Mouse (Mus musculus): ENCODE measurements at regions not wholly inside any gene's neighbourhood (a gene's known extent, or its start where the extent isn't known, plus 50 kb on each side); places are given as distances from the start of the nearest gene placed in this dataset.

DNA sequence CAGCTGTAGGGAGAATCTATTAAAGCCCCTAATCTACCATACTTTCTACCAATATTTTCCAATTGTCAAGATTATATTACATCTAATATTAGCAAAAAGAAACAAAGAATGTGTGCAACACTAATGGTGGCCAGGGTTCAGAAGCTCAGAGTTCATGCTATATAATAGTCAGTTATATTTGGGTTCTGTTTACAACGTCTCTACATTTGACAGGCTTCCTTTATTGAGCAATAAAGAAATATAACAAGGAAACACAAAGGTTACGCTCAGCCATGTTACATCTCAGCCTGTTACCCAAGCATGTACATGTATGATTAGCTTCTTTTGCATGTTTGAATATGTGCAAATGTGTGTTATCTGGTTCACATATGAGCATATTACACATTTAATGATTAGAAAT lies 247.7 kb upstream of the Speer4f2 start:
- Histone ChIP-seq H3K9ac (replicated peaks; ENCODE audit: low read length, poor library complexity, severe bottlenecking) (no peak overlapping the region), H3K27ac (ENCODE audit: low read depth, low read length) (no peak overlapping the region), H3K4me3 (ENCODE audit: low read depth, low read length) (no peak overlapping the region), H3K9me3 (ENCODE audit: low read length) (no peaks in the 10 kb centered on the region), H3K36me3 (ENCODE audit: insufficient read depth, low read length) (no peaks in the 10 kb centered on the region), H3K27me3 (ENCODE audit: insufficient read depth, low read length) (no peaks in the 10 kb centered on the region), H3K4me2 (ENCODE audit: low read depth, low read length, poor library complexity, severe bottlenecking) (no peak overlapping the region), H3K4me1 (ENCODE audit: insufficient read depth, low read length) (no peaks in the 10 kb centered on the region)
- no peak for TF ChIP-seq CTCF (IDR thresholded peaks at IDR 0.05)
- ATAC-seq (ENCODE audit: low FRiP score) (no peak), DNase-seq (ENCODE audit: low spot score) (no peak)
- 91% methylated on average over 2 of the region's 2 CpGs for WGBS

DNA sequence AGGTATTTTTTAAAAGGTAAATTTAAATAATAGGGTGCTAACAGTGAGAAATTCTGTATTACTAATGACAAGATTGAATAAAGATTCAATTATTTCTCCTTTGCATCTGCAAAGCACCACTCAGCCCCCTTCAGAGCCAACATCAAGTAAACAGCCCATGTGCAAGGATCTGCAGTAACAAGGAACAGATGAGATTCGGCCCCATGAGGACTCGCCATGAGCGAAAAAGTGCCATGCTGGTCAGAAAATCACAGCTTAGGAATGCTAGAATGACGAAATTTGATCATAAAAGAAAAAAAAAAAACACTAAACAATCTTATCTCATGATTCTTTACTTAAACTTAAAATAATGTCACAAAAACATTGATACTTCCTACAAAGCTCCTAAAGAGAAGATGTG lies 245.5 kb upstream of the Speer4f2 start:
- Histone ChIP-seq H3K27ac (ENCODE audit: low read depth, low read length) (no peak overlapping the region), H3K4me2 (ENCODE audit: low read depth, low read length, poor library complexity, severe bottlenecking) (no peak overlapping the region), H3K4me1 (ENCODE audit: insufficient read depth, low read length) (no peaks in the 10 kb centered on the region), H3K4me3 (ENCODE audit: low read depth, low read length) (no peak overlapping the region), H3K9ac (replicated peaks; ENCODE audit: low read length, poor library complexity, severe bottlenecking) (no peak overlapping the region), H3K9me3 (ENCODE audit: low read length) (no peaks in the 10 kb centered on the region), H3K36me3 (ENCODE audit: insufficient read depth, low read length) (no peaks in the 10 kb centered on the region), H3K27me3 (ENCODE audit: insufficient read depth, low read length) (no peaks in the 10 kb centered on the region)
- DNase-seq (ENCODE audit: low spot score) (no peak), ATAC-seq (ENCODE audit: low FRiP score) (no peak)
- TF ChIP-seq CTCF (IDR thresholded peaks at IDR 0.05): no peak
- 72% methylated on average over 4 of the region's 4 CpGs for WGBS

DNA sequence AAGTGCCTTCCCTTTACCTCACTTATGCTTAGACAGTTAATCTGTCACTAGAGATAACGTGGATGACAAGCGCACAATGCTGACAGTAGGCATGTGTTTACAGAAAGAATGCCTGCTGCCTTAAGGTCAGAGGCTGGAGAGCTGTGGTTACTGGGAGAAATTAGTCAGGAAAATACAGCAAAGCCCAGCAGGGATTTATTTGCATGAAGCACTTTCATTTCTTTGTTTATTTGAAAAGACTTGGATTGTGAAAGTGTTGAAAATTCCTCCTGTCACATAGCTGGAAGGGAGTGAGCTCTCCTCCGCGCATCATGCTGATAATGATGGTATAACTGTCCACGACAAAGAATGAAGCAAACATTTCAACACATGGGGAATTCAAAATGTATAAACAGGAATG lies 237.5 kb upstream of the Speer4f2 start:
- Histone ChIP-seq H3K9me3 (ENCODE audit: low read length) (no peaks in the 10 kb centered on the region), H3K27ac (ENCODE audit: low read depth, low read length) (no peak overlapping the region), H3K27me3 (ENCODE audit: insufficient read depth, low read length) (no peaks in the 10 kb centered on the region), H3K4me3 (ENCODE audit: low read depth, low read length) (no peak overlapping the region), H3K9ac (replicated peaks; ENCODE audit: low read length, poor library complexity, severe bottlenecking) (no peak overlapping the region), H3K4me1 (ENCODE audit: insufficient read depth, low read length) (no peaks in the 10 kb centered on the region), H3K4me2 (ENCODE audit: low read depth, low read length, poor library complexity, severe bottlenecking) (no peak overlapping the region), H3K36me3 (ENCODE audit: insufficient read depth, low read length) (no peaks in the 10 kb centered on the region)
- WGBS: 67% methylated on average over 5 of the region's 5 CpGs
- no peak for ATAC-seq (ENCODE audit: low FRiP score)
- no peak for DNase-seq (ENCODE audit: low spot score)
- TF ChIP-seq CTCF (IDR thresholded peaks at IDR 0.05): no peak

DNA sequence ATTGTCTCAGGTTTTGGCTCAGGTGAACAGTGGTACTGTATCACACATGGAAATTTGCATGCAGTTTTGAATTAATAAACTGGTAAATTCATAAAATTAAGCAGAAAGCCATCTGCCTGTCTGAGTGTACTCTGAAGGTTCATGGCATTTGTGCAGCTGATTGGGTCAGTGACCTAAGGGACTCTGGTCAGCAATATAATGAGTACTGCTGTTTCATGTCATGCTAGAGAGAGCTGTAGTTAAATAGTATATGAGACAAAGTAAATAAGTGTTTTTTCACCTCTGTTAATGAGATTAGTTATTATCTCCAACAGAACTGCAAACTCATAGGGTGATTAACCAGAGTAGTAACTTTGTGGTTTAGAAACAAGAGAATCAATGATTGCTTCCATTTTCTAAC lies 231.4 kb upstream of the Speer4f2 start:
- Histone ChIP-seq H3K27me3 (ENCODE audit: insufficient read depth, low read length) (no peaks in the 10 kb centered on the region), H3K9me3 (ENCODE audit: low read length) (no peaks in the 10 kb centered on the region), H3K27ac (ENCODE audit: low read depth, low read length) (no peak overlapping the region), H3K4me1 (ENCODE audit: insufficient read depth, low read length) (no peaks in the 10 kb centered on the region), H3K36me3 (ENCODE audit: insufficient read depth, low read length) (no peaks in the 10 kb centered on the region), H3K4me3 (ENCODE audit: low read depth, low read length) (no peak overlapping the region), H3K9ac (replicated peaks; ENCODE audit: low read length, poor library complexity, severe bottlenecking) (no peak overlapping the region), H3K4me2 (ENCODE audit: low read depth, low read length, poor library complexity, severe bottlenecking) (no peak overlapping the region)
- DNase-seq (ENCODE audit: low spot score) (no peak), ATAC-seq (ENCODE audit: low FRiP score) (no peak)
- TF ChIP-seq CTCF (IDR thresholded peaks at IDR 0.05): no peak

DNA sequence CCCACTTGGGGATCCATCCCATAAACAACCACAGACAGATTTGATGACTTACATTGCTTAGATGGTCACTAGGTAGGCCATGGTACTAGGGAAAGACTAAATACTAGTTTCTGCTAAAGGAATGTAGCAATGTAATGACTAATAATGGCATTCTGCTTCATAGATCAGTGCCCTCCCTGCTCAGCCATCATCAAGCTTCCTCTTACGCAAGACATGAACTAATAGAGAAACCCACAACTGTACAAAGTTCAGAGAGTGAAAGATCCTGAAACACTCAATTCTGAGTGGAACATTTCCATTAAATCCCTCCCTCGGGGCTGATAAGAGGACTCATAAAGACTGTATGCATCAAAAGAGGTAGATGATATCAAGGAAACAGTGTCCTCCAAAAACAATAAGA lies 198.4 kb upstream of the Speer4f2 start:
- Histone ChIP-seq H3K27ac (ENCODE audit: low read depth, low read length) (no peak overlapping the region), H3K27me3 (ENCODE audit: insufficient read depth, low read length) (no peaks in the 10 kb centered on the region), H3K4me1 (ENCODE audit: insufficient read depth, low read length) (no peaks in the 10 kb centered on the region), H3K4me2 (ENCODE audit: low read depth, low read length, poor library complexity, severe bottlenecking) (no peak overlapping the region), H3K9me3 (ENCODE audit: low read length) (no peaks in the 10 kb centered on the region), H3K9ac (replicated peaks; ENCODE audit: low read length, poor library complexity, severe bottlenecking) (no peak overlapping the region), H3K4me3 (ENCODE audit: low read depth, low read length) (no peak overlapping the region), H3K36me3 (ENCODE audit: insufficient read depth, low read length) (no peaks in the 10 kb centered on the region)
- ATAC-seq (ENCODE audit: low FRiP score): no peak
- TF ChIP-seq CTCF (IDR thresholded peaks at IDR 0.05): no peak
- DNase-seq (ENCODE audit: low spot score): no peak
- 93% methylated on average over 2 of the region's 2 CpGs for WGBS

DNA sequence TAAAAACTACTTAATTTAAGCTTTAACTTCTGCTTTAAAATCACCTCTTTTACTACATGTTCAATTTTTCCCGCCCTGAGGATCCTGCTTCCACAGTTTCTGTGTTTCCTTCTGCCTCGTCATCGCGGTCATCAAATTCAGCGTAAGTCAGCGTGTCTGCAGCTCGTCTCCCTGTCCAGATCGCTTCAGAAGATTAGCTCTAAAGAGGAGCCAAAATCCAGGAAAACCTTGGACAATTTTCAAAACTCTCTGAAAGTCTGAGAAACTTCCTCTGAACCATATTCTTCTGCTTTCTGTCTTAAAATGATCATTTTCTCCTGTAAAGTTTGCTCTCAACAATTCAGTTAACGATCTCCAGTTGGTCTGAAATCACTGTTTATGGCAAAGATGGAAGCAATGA lies 196.2 kb upstream of the Speer4f2 start:
- 87% methylated on average over 9 of the region's 9 CpGs for WGBS
- no peak overlapping the region for H3K27ac ChIP-seq (ENCODE audit: low read depth, low read length)
- H3K9me3 ChIP-seq (ENCODE audit: low read length): no peaks in the 10 kb centered on the region
- H3K36me3 ChIP-seq (ENCODE audit: insufficient read depth, low read length): no peaks in the 10 kb centered on the region
- H3K4me3 ChIP-seq (ENCODE audit: low read depth, low read length): no peak overlapping the region
- TF ChIP-seq CTCF (IDR thresholded peaks at IDR 0.05): no peak
- H3K27me3 ChIP-seq (ENCODE audit: insufficient read depth, low read length): no peaks in the 10 kb centered on the region
- H3K4me2 ChIP-seq (ENCODE audit: low read depth, low read length, poor library complexity, severe bottlenecking): no peak overlapping the region
- no peak overlapping the region for H3K9ac ChIP-seq (replicated peaks; ENCODE audit: low read length, poor library complexity, severe bottlenecking)
- no peak for DNase-seq (ENCODE audit: low spot score)
- H3K4me1 ChIP-seq (ENCODE audit: insufficient read depth, low read length): no peaks in the 10 kb centered on the region
- ATAC-seq (ENCODE audit: low FRiP score): no peak

Data from midbrain, postnatal 0 days (tissue).